Mouse (Mus musculus) liver, embryonic 14.5 days (tissue): Measurements from ENCODE around the gene Defb25. TPM values are rescaled to one million over a fixed set of nuclear protein-coding genes. Genes with fewer than 3 reads are reported as not detected.
"Not testable (repeated sequence)": the region's sequence is repeated elsewhere in the genome, so short reads cannot be mapped to it uniquely, and the experiment has no call there.

ENCODE experiments used
- ATAC-seq: fragments of 200-750 bp; cut with Nextera tagmentation; 2 replicates; pipeline ENCODE4 v1.8.0; 2017; ENCODE audit warnings: moderate number of reproducible peaks, mild to moderate bottlenecking, moderate library complexity; ENCODE audit not compliant: insufficient read depth
- DNase-seq, 3 experiments: peaks; one replicate each; pipeline ENCODE4 v3.0.0-alpha.2; 2012 to 2013; ENCODE audit warnings: low read depth in 3 of 3, low spot score in 3 of 3
- H3K27ac ChIP-seq: fragments of 300-500 bp; sonication (generic); 2 replicates; pipeline ENCODE4 v1.5.1; 2014; ENCODE audit warnings: moderate library complexity, mild to moderate bottlenecking, control low read depth, inconsistent platforms
- H3K27me3 ChIP-seq: fragments of 300-500 bp; sonication (generic); 2 replicates; pipeline ENCODE4 v1.6.1; 2014; ENCODE audit warnings: mild to moderate bottlenecking, low read length, moderate library complexity; ENCODE audit not compliant: control insufficient read depth, insufficient read depth
- H3K36me3 ChIP-seq: fragments of 300-500 bp; sonication (generic); replicated peaks from 2 replicates; pipeline ENCODE4 v1.6.1; 2014; ENCODE audit warnings: low read depth; ENCODE audit not compliant: control insufficient read depth, insufficient read depth
- H3K4me1 ChIP-seq, 2 experiments: fragments of 200-500 bp in 1 of 2; fragments of 300-500 bp in 1 of 2; sonication (generic) in 1 of 2; replicated peaks; 2 replicates each; pipeline ENCODE4 v1.6.1; 2012 to 2014; ENCODE audit warnings: antibody characterized with exemption in 1 of 2, inconsistent platforms in 1 of 2, low read length in 1 of 2; ENCODE audit not compliant: control insufficient read depth in 2 of 2, insufficient read depth in 2 of 2
- H3K4me2 ChIP-seq: fragments of 300-500 bp; sonication (generic); 2 replicates; pipeline ENCODE4 v1.6.1; 2014; ENCODE audit warnings: low read depth, mild to moderate bottlenecking, control low read depth, moderate library complexity
- H3K4me3 ChIP-seq, 2 experiments: fragments of 200-500 bp in 1 of 2; fragments of 300-500 bp in 1 of 2; sonication (generic) in 1 of 2; 2 replicates each; pipeline ENCODE4 v1.5.1; 2012 to 2014; ENCODE audit warnings: low read depth in 2 of 2, low read length in 2 of 2, mild to moderate bottlenecking in 2 of 2, control low read depth in 1 of 2, inconsistent platforms in 1 of 2, moderate library complexity in 1 of 2; ENCODE audit not compliant: insufficient read depth in 1 of 2
- H3K9ac ChIP-seq: fragments of 300-500 bp; sonication (generic); replicated peaks from 2 replicates; pipeline ENCODE4 v1.6.1; 2014; ENCODE audit warnings: mild to moderate bottlenecking, control low read depth, moderate library complexity
- H3K9me3 ChIP-seq: fragments of 300-500 bp; sonication (generic); 2 replicates; pipeline ENCODE4 v1.6.1; 2016; ENCODE audit warnings: low read length, mixed read lengths; ENCODE audit not compliant: control insufficient read depth
- CTCF ChIP-seq: IDR thresholded peaks from 2 replicates; pipeline ENCODE4 v1.5.1; 2016; ENCODE audit warnings: antibody characterized with exemption, low read depth, control low read depth
- EP300 ChIP-seq: IDR thresholded peaks from 2 replicates; pipeline ENCODE4 v1.6.1; 2016; ENCODE audit warnings: antibody characterized with exemption, low read depth
- WGBS: fragments of 180-500 bp; shearing (Covaris S2); extraction: QIAGEN DNeasy Blood & Tissue Kit; methylation state at CpG from one replicate; pipeline ENCODE4 v1.1.7; 2014; ENCODE audit not compliant: insufficient replicate concordance; 5-methylcytosine and 5-hydroxymethylcytosine counted together
- polyA plus RNA-seq, 2 experiments: library from polyadenylated mRNA; depleted of rRNA in 1 of 2; stranded (reverse) in 1 of 2; unstranded in 1 of 2; fragments of >200 nt; fragmentation: Nextera tagmentation in 1 of 2; extraction: Ambion mirVana in 1 of 2; gene quantifications; 2 replicates each; pipeline versions ENCODE4 v1.2.1 to v1.2.3; 2012 to 2014

Defb25 gene
- polyA plus RNA-seq, 2 experiments: not detected

DNA sequence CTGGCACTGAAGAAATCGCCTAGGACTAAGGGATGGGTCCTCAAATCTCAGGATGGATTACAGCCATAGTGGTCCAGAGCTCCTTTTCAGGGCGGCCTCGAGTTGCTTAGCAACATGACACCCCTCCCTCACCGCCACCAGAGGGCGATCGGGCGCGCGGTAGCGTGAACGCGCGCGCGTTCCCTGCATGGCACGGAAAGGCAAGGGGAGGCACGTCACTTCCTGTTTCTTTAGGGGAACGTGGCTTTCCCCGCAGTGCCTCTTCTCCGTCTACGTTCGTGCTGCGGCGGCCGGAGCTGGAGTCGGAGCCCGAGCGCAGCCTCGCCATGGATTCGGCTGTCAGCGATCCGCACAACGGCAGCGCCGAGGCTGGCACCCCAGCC lies 46.4 kb upstream of the Defb25 start, which contains the start of gene H13:
Gene H13 (plus strand): TSS at position 206 of the 383 bp plus-strand sequence.
- Histone ChIP-seq H3K36me3 (no peaks in the 10 kb centered on the region), H3K9me3 (no peaks in the 10 kb centered on the region), H3K4me2 (peak within 1 kb of the TSS; percentile 97), H3K9ac (peak within 1 kb of the TSS; percentile 74), H3K4me1 (peaks cover 14 to 22% of the 10 kb centered on the region in 2 experiments), H3K27me3 (no peaks in the 10 kb centered on the region), H3K4me3 (peak within 1 kb of the TSS; percentile 84 to 91), H3K27ac (peak within 1 kb of the TSS; percentile 12; the same call in 1 of the 2 replicates)
- ATAC-seq: peak; percentile 84
- DNase-seq: peak; percentile 82 to 85 (median 82)
- WGBS: under 1% methylated on average over 35 of the region's 35 CpGs
- TF ChIP-seq EP300 (no peak), CTCF (peak; percentile 99)

DNA sequence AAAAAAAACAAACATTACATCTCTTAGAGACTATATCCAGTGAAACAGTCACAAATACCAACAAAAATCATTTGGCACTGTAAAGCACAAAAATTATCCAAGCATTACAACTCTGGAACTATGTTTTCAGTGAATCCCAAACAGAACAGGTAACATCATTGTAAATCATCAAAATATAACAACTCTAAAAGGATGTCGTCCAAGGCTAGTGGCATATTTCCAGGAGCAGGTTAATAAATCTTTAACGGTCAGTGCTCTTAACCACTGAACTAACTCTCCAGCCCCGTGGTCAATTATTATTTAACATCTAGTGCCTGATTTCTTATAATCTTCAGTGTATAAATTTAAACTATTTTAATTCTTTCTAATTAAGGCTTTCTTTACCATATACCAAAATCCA lies 43.3 kb upstream of the Defb25 start:
- H3K27me3 ChIP-seq, H3K9ac ChIP-seq, H3K9me3 ChIP-seq, ATAC-seq, DNase-seq, H3K36me3 ChIP-seq, H3K4me2 ChIP-seq, H3K27ac ChIP-seq, H3K4me3 ChIP-seq: not testable (repeated sequence)
- WGBS: 57% methylated on average over 3 of the region's 3 CpGs
- H3K4me1 ChIP-seq: peaks cover 11% of the 10 kb centered on the region in 2 experiments

DNA sequence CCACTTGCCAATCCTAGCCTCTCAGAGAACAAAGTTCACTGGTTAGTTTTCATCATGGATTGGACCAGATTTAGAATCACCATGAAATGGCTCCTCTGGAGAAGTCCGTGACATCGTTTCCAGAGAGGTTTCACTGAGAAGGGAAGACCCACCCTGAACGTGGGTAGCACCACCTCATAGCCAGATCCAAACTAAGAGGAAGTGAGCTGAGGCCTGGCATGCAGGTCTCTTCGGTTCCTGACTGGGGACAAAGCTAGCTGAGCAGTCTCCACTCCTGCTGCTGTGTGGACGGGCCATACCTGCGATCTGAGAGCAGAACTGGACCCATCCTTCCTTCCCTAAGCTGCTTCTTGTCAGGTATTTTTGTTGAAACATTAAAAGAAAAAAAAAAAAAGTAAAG lies 38.3 kb upstream of the Defb25 start:
- ATAC-seq (no peak), DNase-seq (no peak)
- 47% methylated on average over 6 of the region's 6 CpGs for WGBS
- Histone ChIP-seq H3K9me3 (no peaks in the 10 kb centered on the region), H3K36me3 (no peaks in the 10 kb centered on the region), H3K27me3 (no peaks in the 10 kb centered on the region), H3K4me1 (no peaks in the 10 kb centered on the region), H3K27ac (no peak overlapping the region), H3K4me2 (no peak overlapping the region), H3K9ac (no peak overlapping the region), H3K4me3 (no peak overlapping the region)
- TF ChIP-seq CTCF (no peak), EP300 (no peak)

DNA sequence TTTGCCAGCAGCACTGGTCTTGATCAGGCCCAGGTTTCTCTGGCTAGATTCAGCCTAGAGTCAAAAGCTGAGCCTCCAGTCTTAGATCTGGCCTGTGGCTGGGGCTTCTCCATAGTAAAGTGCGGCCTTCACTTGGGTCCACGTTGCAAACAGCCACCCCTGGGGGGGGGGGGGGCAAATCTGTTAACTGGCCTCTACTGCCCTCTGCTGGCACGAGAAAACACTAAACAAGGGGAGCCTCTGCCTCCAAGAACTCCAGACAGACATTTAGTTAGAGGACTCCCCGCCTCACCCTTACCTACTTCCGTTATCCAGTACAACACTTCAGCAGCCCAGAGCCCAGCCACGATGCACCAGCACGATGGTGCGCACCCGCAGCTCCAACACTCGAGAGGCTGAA lies 34.5 kb upstream of the Defb25 start:
- 43% methylated on average over 10 of the region's 10 CpGs for WGBS
- Histone ChIP-seq H3K27ac (no peak overlapping the region), H3K4me2 (no peak overlapping the region), H3K4me1 (no peaks in the 10 kb centered on the region), H3K9ac (no peak overlapping the region), H3K9me3 (no peaks in the 10 kb centered on the region), H3K36me3 (no peaks in the 10 kb centered on the region), H3K27me3 (no peaks in the 10 kb centered on the region), H3K4me3 (no peak overlapping the region)
- ATAC-seq (no peak), DNase-seq (no peak)
- no peak for TF ChIP-seq EP300
- TF ChIP-seq CTCF: peak; percentile 52

DNA sequence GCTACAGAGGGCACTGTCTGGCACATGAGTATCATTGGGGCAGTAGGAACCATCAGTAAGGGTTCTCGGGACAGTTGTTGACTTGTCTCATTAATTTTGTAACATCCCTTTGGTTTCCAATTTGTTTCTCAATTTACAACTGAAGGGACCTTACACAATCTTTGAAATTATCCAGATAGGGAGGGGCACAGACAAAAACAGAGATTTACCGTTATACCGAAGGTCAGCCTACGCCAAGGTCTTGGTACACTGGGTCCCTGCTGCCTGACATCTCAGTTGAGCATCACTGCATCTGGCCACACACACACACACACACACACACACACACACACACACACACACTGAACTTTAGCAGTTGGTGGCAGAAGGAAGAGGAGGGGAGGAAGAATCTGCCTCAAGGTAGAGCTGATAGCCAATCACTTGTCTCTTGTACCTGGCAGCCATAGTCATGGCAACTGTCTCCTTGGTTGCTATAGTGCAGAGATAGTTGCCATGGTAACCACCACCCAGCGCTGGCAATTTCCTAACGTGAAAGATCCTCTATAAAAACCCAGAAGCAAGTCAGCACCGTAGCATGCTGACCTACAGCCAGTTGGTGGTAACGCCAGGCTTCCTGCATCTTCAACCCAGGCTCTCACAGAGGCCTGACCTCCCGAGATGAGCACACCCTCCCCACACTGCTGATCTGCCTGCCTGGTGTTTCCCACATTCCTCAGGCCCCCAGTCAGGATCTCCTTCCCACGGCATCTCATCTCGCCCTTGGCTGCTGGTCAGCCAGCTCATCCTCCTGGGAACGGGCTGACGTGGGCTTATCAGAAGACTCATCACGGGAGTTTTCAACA lies 31.2 kb upstream of the Defb25 start:
- Histone ChIP-seq H3K4me3 (no peak overlapping the region), H3K36me3 (no peaks in the 10 kb centered on the region), H3K27me3 (no peaks in the 10 kb centered on the region), H3K4me1 (no peaks in the 10 kb centered on the region), H3K4me2 (no peak overlapping the region), H3K27ac (no peak overlapping the region), H3K9ac (no peak overlapping the region), H3K9me3 (no peaks in the 10 kb centered on the region)
- TF ChIP-seq CTCF (no peak), EP300 (no peak)
- 33% methylated on average over 14 of the region's 14 CpGs for WGBS
- ATAC-seq (no peak), DNase-seq (no peak)
